Mouse (Mus musculus) lung, adult 18-20 months (tissue): ENCODE data around the gene Olfr310.

Source experiments
- DNase-seq, 2 experiments: peaks; one replicate each; pipeline ENCODE4 v3.0.0; 2022; ENCODE audit warnings: mixed read lengths in 2 of 2

The Olfr310 gene

GRCm38 (mm10) chr7:86277072-86277471, at the start of gene Olfr310:
Gene Olfr310 (minus strand): TSS chr7:86277172.
- DNase-seq = no peak

GRCm38 (mm10) chr7:86325530-86325929, 48.6 kb upstream of the Olfr310 start, which contains the start of gene Olfr308:
Gene Olfr308 (minus strand): TSS chr7:86325630.
- DNase-seq = no peak

- DNase-seq = no peak
Observed at GRCm38 (mm10) chr7:86321323-86321722, 44.4 kb upstream of the Olfr310 start.

DNA sequence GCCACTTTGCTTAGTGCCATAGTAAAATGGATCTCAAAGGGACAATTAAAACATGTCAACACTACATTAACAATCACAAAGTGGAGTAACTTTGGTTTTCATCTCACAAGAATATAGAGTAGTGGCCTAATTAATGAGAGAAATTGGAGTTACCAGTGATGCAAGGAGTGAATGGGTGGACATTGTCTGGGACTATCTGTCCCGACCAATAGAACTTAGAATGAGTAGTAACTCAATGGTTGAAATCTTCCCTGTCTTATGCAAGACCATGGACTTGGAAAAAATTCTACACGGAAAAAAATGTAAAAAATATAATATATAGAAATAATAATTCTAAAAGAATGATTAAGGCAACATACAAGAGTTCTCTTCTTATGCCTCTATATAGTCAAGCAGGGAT, 36.6 kb upstream of the Olfr310 start, which contains the start of gene Olfr309:
Olfr309 (minus strand) TSS at position 101 of the 400 bp plus-strand sequence.
- DNase-seq = no peak

DNA sequence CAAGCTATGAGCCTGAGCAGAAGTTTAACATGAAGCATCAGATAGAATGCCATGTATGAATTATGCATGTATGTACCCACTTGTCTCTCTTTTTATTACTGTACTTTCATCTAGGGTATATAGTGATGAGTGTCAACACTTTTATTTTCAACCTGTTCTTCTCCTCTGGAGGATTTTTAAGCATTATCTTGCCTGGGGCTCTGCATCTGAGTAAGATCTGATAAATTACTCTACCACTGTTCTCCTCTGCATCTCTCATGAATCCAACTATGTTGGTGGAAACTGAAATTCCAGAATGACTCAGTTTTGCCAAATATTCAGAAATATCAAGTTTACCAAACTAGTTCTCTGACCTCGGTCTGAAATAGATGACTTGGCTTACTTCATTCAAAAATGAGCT, 30.8 kb downstream of the Olfr310 start, which contains the start of gene Vmn2r76:
Vmn2r76 (minus strand) TSS at position 101 of the 400 bp plus-strand sequence.
- DNase-seq = no peak
